Mouse (Mus musculus): ENCODE measurements around the gene Ptcd1.

GRCm38 (mm10) chr5:145178461-145178980 is 11.6 kb upstream of the Ptcd1 start:
- TF ChIP-seq CTCF (conservative IDR thresholded peaks at IDR 0.05; ENCODE audit: insufficient read depth, insufficient read length, low read depth, low read length) = no peak
- TF ChIP-seq POLR2A (IDR thresholded peaks at IDR 0.05; ENCODE audit: low read depth, low read length) = no peak

All from kidney, adult 2 months (tissue).